Mouse (Mus musculus) left cerebral cortex, adult 8-10 months (tissue): ENCODE data around the gene Tbc1d5. TPM values are rescaled to one million over a fixed set of nuclear protein-coding genes. Genes with fewer than 3 reads are reported as not detected.

Experiments
- DNase-seq, 2 experiments: peaks; one replicate each; pipeline ENCODE4 v3.0.0; 2022; ENCODE audit warnings: low spot score in 2 of 2
- total RNA-seq, 4 experiments: library from RNA; stranded (reverse); gene quantifications; 2 replicates each; pipeline ENCODE4 v1.2.4; 2022

The Tbc1d5 gene
- total RNA-seq, 4 experiments from 2014 or later = 26.2 to 30.8 (median 29.1) TPM

GRCm38 (mm10) chr17:50879910-50880309 lies 299.2 kb downstream of the Tbc1d5 start:
- DNase-seq = no peak

DNA sequence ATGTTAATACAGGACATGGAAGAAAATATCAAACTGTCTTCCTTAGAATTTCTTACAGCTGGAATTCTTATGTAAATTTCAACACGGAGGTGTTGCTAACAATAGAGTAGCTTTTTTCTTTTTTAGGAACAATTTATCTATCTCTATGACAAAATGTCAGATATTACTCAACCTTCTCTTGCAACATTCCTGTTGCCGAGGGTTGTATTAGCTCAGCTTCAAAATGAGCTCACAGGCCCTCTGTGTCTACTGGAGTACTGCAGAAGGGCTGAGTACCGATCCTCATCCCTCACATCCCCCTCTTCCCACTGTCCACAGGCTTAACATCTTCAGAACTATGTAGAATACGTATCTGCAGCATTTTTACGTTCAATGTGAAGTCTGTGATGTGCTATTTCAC lies 302.7 kb downstream of the Tbc1d5 start:
- no peak for DNase-seq

GRCm38 (mm10) chr17:50874067-50874466 lies 305.1 kb downstream of the Tbc1d5 start:
- DNase-seq = no peak

- DNase-seq = no peak
These were observed 306.6 kb downstream of the Tbc1d5 start for GRCm38 (mm10) chr17:50872600-50872999.

GRCm38 (mm10) chr17:50867297-50867696 lies 311.9 kb downstream of the Tbc1d5 start:
- DNase-seq = no peak

DNA sequence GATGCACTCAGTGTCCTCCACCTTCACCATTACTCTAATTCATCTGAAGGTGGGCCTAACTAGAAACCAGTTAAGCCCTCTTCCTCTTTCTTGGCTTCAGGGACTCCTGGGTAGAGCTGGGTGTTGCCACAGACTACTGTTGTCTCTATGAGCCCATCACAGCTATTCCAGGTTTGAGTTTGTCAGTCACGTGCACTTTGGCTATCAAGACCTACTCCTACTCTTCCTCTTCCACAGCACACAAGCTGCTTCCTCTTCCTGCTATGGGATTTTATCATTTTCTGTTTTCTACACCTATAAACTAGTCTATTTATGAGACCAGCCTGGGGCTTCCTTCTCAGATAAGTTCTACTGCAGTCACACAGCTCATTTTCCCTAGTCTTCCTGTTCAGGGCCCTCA lies 314.4 kb downstream of the Tbc1d5 start:
- no peak for DNase-seq

GRCm38 (mm10) chr17:50853220-50853619 lies 325.9 kb downstream of the Tbc1d5 start:
- no peak for DNase-seq

DNA sequence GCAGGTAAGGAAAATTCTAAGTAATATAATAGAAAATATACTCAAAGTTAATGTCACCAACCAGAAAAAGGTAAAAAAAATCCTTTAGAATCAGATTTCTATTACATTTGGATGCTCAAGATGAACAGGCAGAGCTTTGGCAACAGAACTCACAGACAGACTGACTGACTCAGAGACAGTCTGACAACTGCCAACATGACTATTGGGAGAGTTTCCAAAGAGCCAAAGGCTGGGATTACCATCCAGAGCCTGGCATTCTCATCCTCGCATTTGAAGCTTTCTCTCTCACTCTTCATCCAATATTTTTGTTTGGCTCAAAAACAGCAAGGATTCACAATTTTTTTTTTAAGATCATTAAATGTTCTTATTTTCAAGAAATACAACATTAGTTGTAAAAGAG lies 327.8 kb downstream of the Tbc1d5 start:
- DNase-seq = no peak

- no peak for DNase-seq
These were observed 365.1 kb downstream of the Tbc1d5 start for GRCm38 (mm10) chr17:50814089-50814488.

DNA sequence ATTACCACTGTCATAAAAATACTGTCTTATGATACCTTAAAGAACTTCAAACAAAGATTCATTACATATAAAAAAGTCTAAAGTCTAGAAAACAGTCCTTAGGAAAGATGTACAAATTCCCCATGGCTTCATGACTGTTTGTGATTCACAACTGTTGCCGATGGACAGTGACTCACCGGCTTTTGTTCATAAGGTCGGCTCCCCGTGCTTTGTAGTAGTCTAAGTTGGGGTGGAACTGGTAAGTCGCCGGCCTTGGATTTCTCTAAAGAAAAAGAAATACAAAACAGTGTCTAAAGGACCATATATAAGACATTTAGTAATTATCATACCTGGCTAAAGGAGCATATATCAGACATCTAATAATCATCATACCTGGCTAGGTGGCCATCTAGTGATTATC lies 365.6 kb downstream of the Tbc1d5 start:
- no peak for DNase-seq

GRCm38 (mm10) chr17:50805631-50806030 lies 373.5 kb downstream of the Tbc1d5 start:
- DNase-seq = no peak

DNA sequence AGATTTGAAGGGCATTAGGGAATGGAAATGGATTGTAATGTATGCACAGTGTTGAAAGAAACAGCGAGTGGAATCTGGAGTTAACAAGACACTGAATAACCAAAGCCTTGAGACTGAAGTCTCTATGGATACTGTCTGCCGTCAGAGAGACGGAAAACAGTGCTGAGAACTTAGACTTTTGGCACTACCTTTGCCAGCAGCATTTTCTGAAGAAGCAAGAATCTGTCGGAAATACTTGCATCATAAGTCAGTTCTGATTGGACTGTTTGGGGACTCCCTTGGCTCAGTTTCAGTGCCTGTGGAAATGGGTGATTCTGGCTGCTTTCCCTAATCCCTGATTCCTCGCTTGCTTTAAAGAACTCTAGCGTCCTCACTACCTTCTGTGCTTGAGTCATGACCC lies 375.9 kb downstream of the Tbc1d5 start:
- DNase-seq = no peak

DNA sequence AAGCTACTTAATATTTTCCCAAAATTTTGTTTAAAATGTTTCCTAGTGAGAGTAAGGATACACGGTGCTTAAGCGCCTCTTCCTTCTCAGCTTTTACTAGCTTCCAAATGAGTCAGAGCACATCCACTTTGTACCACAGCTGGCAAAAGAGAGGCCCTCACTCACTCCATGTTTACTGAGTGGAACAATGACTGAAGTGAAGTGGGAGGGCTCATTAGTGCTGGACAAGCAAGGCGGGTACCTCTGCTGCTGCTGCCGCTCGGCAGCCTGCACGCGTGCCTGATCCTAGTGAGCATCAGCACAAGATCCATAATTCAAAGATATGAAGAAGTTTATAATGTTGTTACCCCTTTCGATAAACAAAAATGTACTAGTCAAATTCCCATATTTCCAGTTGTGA lies 376.8 kb downstream of the Tbc1d5 start:
- DNase-seq = no peak

- peak in 1 of 2 experiments; percentile 25 for DNase-seq
These were observed 383.6 kb downstream of the Tbc1d5 start for GRCm38 (mm10) chr17:50795445-50796095.

- no peak for DNase-seq
These were observed 387.5 kb downstream of the Tbc1d5 start for GRCm38 (mm10) chr17:50791671-50792070.

DNA sequence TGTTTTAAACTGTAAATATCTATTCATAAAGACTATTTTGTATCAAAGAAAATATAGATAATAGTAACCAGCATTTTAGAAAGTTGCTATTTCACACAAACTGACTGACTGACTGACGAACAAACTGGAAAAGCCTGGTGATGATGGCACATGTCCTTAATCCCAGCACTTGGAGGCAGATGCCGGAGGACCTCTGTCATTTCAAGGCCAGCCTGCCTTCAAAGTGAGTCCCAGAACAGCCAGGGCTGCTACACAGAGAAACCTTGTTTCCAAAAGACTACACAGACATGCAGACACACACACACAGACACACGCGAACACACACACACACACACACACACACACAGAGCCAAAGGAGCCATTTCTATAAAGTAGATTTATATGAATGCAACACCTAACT lies 390.3 kb downstream of the Tbc1d5 start:
- DNase-seq = no peak

DNA sequence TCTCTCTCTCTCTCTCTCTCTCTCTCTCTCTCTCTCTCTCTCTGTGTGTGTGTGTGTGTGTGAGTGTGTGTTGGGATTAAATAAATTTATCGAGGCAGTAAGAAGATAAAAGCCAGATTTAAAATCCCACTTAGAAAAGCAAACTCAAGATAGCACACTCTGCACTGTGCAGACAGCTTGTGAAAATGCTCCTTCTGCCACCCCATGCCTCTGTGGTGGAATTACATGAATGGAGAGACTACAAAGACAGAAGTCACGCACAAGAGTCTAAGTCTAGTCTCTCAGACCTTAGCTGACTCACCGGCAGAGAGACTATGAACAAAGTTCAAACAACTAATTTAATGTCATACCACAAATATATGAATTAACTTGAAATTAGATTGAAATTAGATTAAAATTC lies 403.9 kb downstream of the Tbc1d5 start:
- no peak for DNase-seq

DNA sequence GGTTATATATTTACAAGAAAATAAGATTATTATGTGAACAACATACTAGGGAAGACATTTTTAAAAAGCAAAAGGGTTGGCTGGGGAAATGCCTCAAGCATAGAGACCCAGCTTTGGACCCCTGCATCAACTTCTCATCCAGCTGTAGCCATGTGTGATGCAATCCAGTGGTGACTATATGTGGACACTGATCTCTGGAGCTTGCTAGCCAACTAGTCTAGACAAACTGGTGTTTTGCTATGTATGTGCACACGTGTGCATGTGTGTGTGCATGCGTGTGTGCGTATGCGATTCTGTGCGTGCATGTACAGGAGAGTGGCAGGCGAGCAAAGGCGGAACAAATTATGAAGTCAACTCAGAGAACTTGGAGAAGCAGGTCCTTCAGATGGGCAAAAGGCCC lies 414.8 kb downstream of the Tbc1d5 start:
- DNase-seq = no peak

DNA sequence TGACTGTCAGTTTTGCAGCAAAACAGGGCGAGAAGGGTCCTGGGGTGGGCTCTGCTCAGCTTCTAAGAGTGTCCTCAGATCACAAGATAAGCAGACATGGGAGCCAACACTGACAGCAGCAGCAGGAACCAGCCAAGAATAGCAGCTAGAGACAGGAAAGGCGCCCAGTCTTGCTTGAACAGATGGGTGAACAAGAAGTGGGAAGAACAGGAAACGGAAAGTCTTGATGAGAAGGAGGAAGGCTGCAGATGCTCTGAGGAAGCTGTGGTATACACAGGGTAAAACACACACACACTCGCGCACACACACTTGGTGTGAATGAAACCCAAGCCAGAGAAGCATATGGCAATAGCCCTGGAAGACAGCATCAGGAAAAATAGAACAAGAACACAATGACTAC lies 415.7 kb downstream of the Tbc1d5 start:
- DNase-seq = peak in 1 of 2 experiments; percentile 87

GRCm38 (mm10) chr17:50762231-50762630 lies 416.9 kb downstream of the Tbc1d5 start:
- no peak for DNase-seq

- no peak for DNase-seq
These were observed 418.1 kb downstream of the Tbc1d5 start for GRCm38 (mm10) chr17:50761082-50761481.

DNA sequence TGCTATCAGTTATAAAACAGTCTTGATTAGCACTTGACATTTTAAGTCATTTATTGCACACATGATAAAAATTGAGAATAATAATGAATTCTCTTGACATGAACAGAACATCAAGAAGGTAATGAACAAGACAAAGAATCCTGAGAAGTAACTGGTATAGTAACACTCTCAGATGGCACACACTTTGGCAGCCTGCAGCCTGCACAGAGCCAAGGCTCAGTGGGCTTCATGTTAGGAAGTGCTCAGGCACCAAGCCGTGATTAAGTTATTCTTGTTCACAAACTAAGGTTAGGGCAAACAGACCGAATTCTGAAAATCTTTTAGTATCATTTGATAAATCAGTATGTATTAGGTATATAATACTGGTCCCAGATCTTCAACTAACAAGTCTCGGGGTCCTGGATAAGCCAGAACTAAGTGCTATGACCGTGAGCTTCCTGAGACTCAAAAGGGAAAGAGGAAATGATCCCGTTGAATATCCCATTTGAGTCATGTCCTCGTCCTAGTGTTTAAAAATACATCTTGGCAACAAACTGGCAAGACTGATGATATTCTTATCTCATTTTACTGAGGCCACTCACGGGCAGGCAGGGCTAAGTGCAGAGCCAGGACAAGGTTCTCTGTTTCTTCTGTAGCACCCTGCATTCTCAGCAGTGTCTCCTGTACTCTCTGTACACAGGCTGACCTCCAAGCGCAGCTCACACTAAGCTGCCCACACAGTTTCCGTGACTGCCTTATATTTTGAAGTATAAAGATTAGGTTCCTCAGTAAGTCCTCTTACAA lies 425.6 kb downstream of the Tbc1d5 start:
- no peak for DNase-seq

DNA sequence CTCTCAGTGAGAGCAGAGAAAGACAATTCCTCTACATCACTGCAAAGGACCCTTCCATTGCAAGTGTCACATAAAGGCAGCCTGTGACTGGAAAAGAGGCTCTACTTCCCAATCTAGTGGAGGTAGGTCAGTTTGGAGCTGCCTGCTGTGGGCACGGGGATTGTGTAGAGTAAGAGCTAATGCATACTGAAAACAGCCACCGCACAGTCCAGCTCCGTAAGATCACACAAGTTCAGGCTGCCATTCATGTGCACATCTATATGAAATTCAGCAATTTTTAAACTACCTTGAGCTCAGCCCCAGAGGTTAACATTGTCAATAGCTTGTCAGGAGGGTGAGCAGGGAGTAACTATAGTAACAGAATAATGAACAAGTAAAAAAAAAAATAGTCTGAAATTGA lies 426.4 kb downstream of the Tbc1d5 start:
- no peak for DNase-seq
